Mouse (Mus musculus) layer of hippocampus, postnatal 14 days (tissue): ENCODE measurements around the gene Bub3. TPM values are rescaled to one million over a fixed set of nuclear protein-coding genes. Genes with fewer than 3 reads are reported as not detected.
A peak's percentile ranks its signal among the peaks of the same experiment; 100 is the strongest.

Experiments
- DNase-seq, 2 experiments: peaks; one replicate each; pipeline ENCODE4 v3.0.0; 2021 to 2022; ENCODE audit warnings: low spot score in 2 of 2, mixed read lengths in 1 of 2
- long read RNA-seq, 2 experiments: library from polyadenylated mRNA; stranded (forward); transcript quantifications; one replicate each; pipeline ENCODE4 v2.0.0; 2021
- total RNA-seq, 2 experiments: library from RNA; stranded (reverse); gene quantifications; 2 replicates each; pipeline ENCODE4 v1.2.3; 2021

Bub3 gene
- total RNA-seq: 10 to 100 TPM; 52.9 to 56.1 TPM
- long read RNA-seq, experiment 1, transcript Bub3-201 (8 exons, 2,218 nt): major isoform, 79 of 85 reads
- long read RNA-seq, experiment 1, partial matches to known transcripts: 4 of 85 reads
- long read RNA-seq, experiment 1, other reads (novel, unspliced or antisense): 1 of 85 reads
- long read RNA-seq, experiment 2, transcript Bub3-201 (8 exons, 2,218 nt): major isoform, 129 of 145 reads
- long read RNA-seq, experiment 2, partial matches to known transcripts: 11 of 145 reads
- long read RNA-seq, experiment 2, other reads (novel, unspliced or antisense): 4 of 145 reads

- peak; percentile 91 to 95 for DNase-seq
Measured at GRCm38 (mm10) chr7:131559986-131560696, at the start of gene Bub3. Bub3 (plus strand) TSS chr7:131560222.

GRCm38 (mm10) chr7:131539979-131540378 is 20.0 kb upstream of the Bub3 start:
- peak; percentile 77 to 83 for DNase-seq

GRCm38 (mm10) chr7:131541184-131542114 is 18.6 kb upstream of the Bub3 start:
- no peak for DNase-seq

GRCm38 (mm10) chr7:131542115-131542871 is 17.7 kb upstream of the Bub3 start, which contains the start of gene Hmx3:
Hmx3 (plus strand) TSS chr7:131542867.
- no peak for DNase-seq

- DNase-seq: no peak
Measured at GRCm38 (mm10) chr7:131542872-131543622, 17.0 kb upstream of the Bub3 start.

- no peak for DNase-seq
Measured at GRCm38 (mm10) chr7:131543623-131544481, 16.2 kb upstream of the Bub3 start.

GRCm38 (mm10) chr7:131544871-131545270 is 15.2 kb upstream of the Bub3 start:
- no peak for DNase-seq

- no peak for DNase-seq
Measured at GRCm38 (mm10) chr7:131545701-131546385, 14.2 kb upstream of the Bub3 start.

GRCm38 (mm10) chr7:131546423-131546822 is 13.6 kb upstream of the Bub3 start:
- DNase-seq: no peak

- DNase-seq: no peak
Measured at GRCm38 (mm10) chr7:131547481-131547880, 12.5 kb upstream of the Bub3 start.

- DNase-seq: no peak
Measured at GRCm38 (mm10) chr7:131548473-131548872, 11.5 kb upstream of the Bub3 start, which contains the start of gene Hmx2. Hmx2 (plus strand) TSS chr7:131548773.

- DNase-seq: no peak
Measured at GRCm38 (mm10) chr7:131551471-131551870, 8.6 kb upstream of the Bub3 start.

- DNase-seq: no peak
Measured at GRCm38 (mm10) chr7:131551931-131552741, 7.9 kb upstream of the Bub3 start.

- DNase-seq: no peak
Measured at GRCm38 (mm10) chr7:131552781-131553180, 7.2 kb upstream of the Bub3 start.

GRCm38 (mm10) chr7:131553771-131554175 is 6.2 kb upstream of the Bub3 start:
- no peak for DNase-seq

GRCm38 (mm10) chr7:131554341-131555180 is 5.5 kb upstream of the Bub3 start:
- no peak for DNase-seq
